17 mouse cellular contexts compared by ENCODE assay signal in genomic region chrX:10251852-10252504, GRCm38 (mm10). TPM values are rescaled to one million over a fixed set of nuclear protein-coding genes. Genes with fewer than 3 reads are reported as not detected.
DNase-seq lines count a peak whose midpoint lies in the region; ATAC-seq and TF ChIP-seq lines count a peak whose summit lies in the region.
"Had no signal": no experiment of that assay in that cellular context is flagged by ENCODE, and none has a peak within 500 bp of the region (broad histone marks: within the 10 kb centered on the region; RNA-seq: fewer than 3 reads in every experiment).

Gene Otc, plus strand, starts transcription at chrX:10252305.

- no peak within 1 kb of the TSS for H3K4me2 ChIP-seq in forebrain, embryonic 15.5 days (replicated peaks)
- no peak within 1 kb of the TSS for H3K4me2 ChIP-seq in forebrain, embryonic 12.5 days
- no peak within 1 kb of the TSS for H3K4me2 ChIP-seq in forebrain, postnatal 0 days (ENCODE audit: low read depth)
- H3K4me2 ChIP-seq in liver, embryonic 14.5 days (ENCODE audit: low read depth): no peak within 1 kb of the TSS; the same call in 1 of the 2 replicates
- H3K4me2 ChIP-seq: embryonic facial prominence, embryonic 13.5 days; midbrain, embryonic 15.5 days; neural tube, embryonic 13.5 days had no signal

- TF ChIP-seq EP300 in liver, embryonic 14.5 days (IDR thresholded peaks at IDR 0.05; ENCODE audit: low read depth): no peak

- DNase-seq in Muller cell, postnatal 12 days (ENCODE audit: inconsistent ontology term): peak; percentile 33
- DNase-seq in forebrain, postnatal 0 days: peak; percentile 15
- no peak for DNase-seq in liver, embryonic 14.5 days (ENCODE audit: low read depth in 3 of 3, low spot score in 3 of 3)
- no peak for DNase-seq in thymus, postnatal 36 days
- DNase-seq: cerebellum, postnatal 36 days; heart, adult 18-20 months; heart, postnatal 14 days; kidney, adult 11 months; kidney, postnatal 36 days; thymus, adult 18-20 months had no signal

- H3K9me3 ChIP-seq in forebrain, embryonic 15.5 days: no peaks in the 10 kb centered on the region
- H3K9me3 ChIP-seq in forebrain, embryonic 12.5 days: no peaks in the 10 kb centered on the region
- no peaks in the 10 kb centered on the region for H3K9me3 ChIP-seq in forebrain, postnatal 0 days (ENCODE audit: low read length)
- H3K9me3 ChIP-seq in liver, embryonic 14.5 days (ENCODE audit: control insufficient read depth, low read length): no peaks in the 10 kb centered on the region
- H3K9me3 ChIP-seq: embryonic facial prominence, embryonic 13.5 days; midbrain, embryonic 15.5 days; neural tube, embryonic 13.5 days had no signal

- H3K27ac ChIP-seq in forebrain, embryonic 15.5 days (replicated peaks): no peak within 1 kb of the TSS
- H3K27ac ChIP-seq in forebrain, embryonic 12.5 days: no peak within 1 kb of the TSS
- no peak within 1 kb of the TSS for H3K27ac ChIP-seq in forebrain, postnatal 0 days (ENCODE audit: low read depth, low read length)
- H3K27ac ChIP-seq in liver, embryonic 14.5 days: no peak within 1 kb of the TSS
- H3K27ac ChIP-seq: embryonic facial prominence, embryonic 13.5 days; midbrain, embryonic 15.5 days; neural tube, embryonic 13.5 days had no signal

- TF ChIP-seq CTCF in forebrain, postnatal 0 days (IDR thresholded peaks at IDR 0.05; ENCODE audit: low read depth): no peak
- no peak for TF ChIP-seq CTCF in liver, embryonic 14.5 days (IDR thresholded peaks at IDR 0.05; ENCODE audit: low read depth)

- peaks cover 3% of the 10 kb centered on the region; the same call in 1 of the 2 replicates for H3K4me1 ChIP-seq in forebrain, embryonic 15.5 days
- no peaks in the 10 kb centered on the region for H3K4me1 ChIP-seq in forebrain, embryonic 12.5 days
- H3K4me1 ChIP-seq in forebrain, postnatal 0 days (ENCODE audit: insufficient read depth): no peaks in the 10 kb centered on the region
- no peaks in the 10 kb centered on the region for H3K4me1 ChIP-seq in liver, embryonic 14.5 days (replicated peaks; ENCODE audit: control insufficient read depth in 2 of 2, insufficient read depth in 2 of 2, low read length in 1 of 2)
- H3K4me1 ChIP-seq: embryonic facial prominence, embryonic 13.5 days; midbrain, embryonic 15.5 days; neural tube, embryonic 13.5 days had no signal

- H3K4me3 ChIP-seq in forebrain, embryonic 15.5 days: no peak within 1 kb of the TSS
- no peak within 1 kb of the TSS for H3K4me3 ChIP-seq in forebrain, embryonic 12.5 days (replicated peaks)
- no peak within 1 kb of the TSS for H3K4me3 ChIP-seq in forebrain, postnatal 0 days (ENCODE audit: low read depth, low read length)
- H3K4me3 ChIP-seq in liver, embryonic 14.5 days (ENCODE audit: insufficient read depth in 1 of 2, low read depth in 2 of 2, low read length in 2 of 2): peak within 1 kb of the TSS in 1 of 2 experiments; percentile 14; a peak in 2 of 4 replicates
- H3K4me3 ChIP-seq: embryonic facial prominence, embryonic 13.5 days; midbrain, embryonic 15.5 days; neural tube, embryonic 13.5 days had no signal

- 41% methylated on average over 2 of the region's 2 CpGs for WGBS in forebrain, embryonic 15.5 days
- WGBS in forebrain, embryonic 12.5 days: 40% methylated on average over 2 of the region's 2 CpGs
- WGBS in forebrain, postnatal 0 days: 49% methylated on average over 2 of the region's 2 CpGs
- WGBS in liver, embryonic 14.5 days (ENCODE audit: insufficient replicate concordance): 43% methylated on average over 2 of the region's 2 CpGs

- H3K36me3 ChIP-seq in forebrain, embryonic 15.5 days: no peaks in the 10 kb centered on the region
- no peaks in the 10 kb centered on the region for H3K36me3 ChIP-seq in forebrain, embryonic 12.5 days (replicated peaks)
- H3K36me3 ChIP-seq in forebrain, postnatal 0 days (ENCODE audit: insufficient read depth): no peaks in the 10 kb centered on the region
- H3K36me3 ChIP-seq in liver, embryonic 14.5 days (replicated peaks; ENCODE audit: control insufficient read depth, insufficient read depth, low read depth): no peaks in the 10 kb centered on the region
- H3K36me3 ChIP-seq: embryonic facial prominence, embryonic 13.5 days; midbrain, embryonic 15.5 days; neural tube, embryonic 13.5 days had no signal

- peak; percentile 72 for ATAC-seq in forebrain, embryonic 15.5 days (replicated peaks)
- ATAC-seq in forebrain, embryonic 12.5 days (ENCODE audit: low FRiP score): no peak
- peak; percentile 51 for ATAC-seq in forebrain, postnatal 0 days
- ATAC-seq in liver, embryonic 14.5 days (ENCODE audit: insufficient read depth): peak; percentile 51; the same call in 1 of the 2 replicates
- ATAC-seq in CD4-positive, CD25-positive, alpha-beta regulatory T cell, adult 4 months: no peak
- ATAC-seq: activated CD4-positive, CD25-positive, alpha-beta regulatory T cell, adult 4 months; midbrain, embryonic 15.5 days had no signal

- H3K9ac ChIP-seq in forebrain, embryonic 15.5 days (replicated peaks): no peak within 1 kb of the TSS
- H3K9ac ChIP-seq in forebrain, embryonic 12.5 days: no peak within 1 kb of the TSS
- no peak within 1 kb of the TSS for H3K9ac ChIP-seq in forebrain, postnatal 0 days
- H3K9ac ChIP-seq in liver, embryonic 14.5 days (replicated peaks): no peak within 1 kb of the TSS
- H3K9ac ChIP-seq: embryonic facial prominence, embryonic 13.5 days; midbrain, embryonic 15.5 days; neural tube, embryonic 13.5 days had no signal

- no peaks in the 10 kb centered on the region for H3K27me3 ChIP-seq in forebrain, embryonic 15.5 days
- no peaks in the 10 kb centered on the region for H3K27me3 ChIP-seq in forebrain, embryonic 12.5 days
- H3K27me3 ChIP-seq in forebrain, postnatal 0 days (ENCODE audit: insufficient read depth, low read length): no peaks in the 10 kb centered on the region
- H3K27me3 ChIP-seq in liver, embryonic 14.5 days (ENCODE audit: control insufficient read depth, insufficient read depth, low read length): no peaks in the 10 kb centered on the region
- H3K27me3 ChIP-seq: embryonic facial prominence, embryonic 13.5 days; midbrain, embryonic 15.5 days; neural tube, embryonic 13.5 days had no signal

RNA-seq across cellular contexts. Expression of gene Otc, which starts in this region (rescaled TPM):
- polyA plus RNA-seq in forebrain, embryonic 15.5 days (2015; fragmentation: Nextera tagmentation; extraction: Ambion mirVana): 0.08 TPM in 1 of 2 replicates, not detected in the other
- not detected in 2 replicates for polyA plus RNA-seq in forebrain, embryonic 12.5 days (2016; fragmentation: Nextera tagmentation; extraction: Ambion mirVana)
- not detected in 2 replicates for total RNA-seq in forebrain, postnatal 0 days (2014; rRNA removed)
- not detected in 2 replicates for polyA plus RNA-seq in forebrain, postnatal 0 days (2015; fragmentation: Nextera tagmentation; extraction: Ambion mirVana)
- polyA plus RNA-seq in liver, embryonic 14.5 days (2012; rRNA removed): 12.3 and 17.7 TPM in 2 replicates
- 36.5 and 42.9 TPM in 2 replicates for polyA plus RNA-seq in liver, embryonic 14.5 days (2014; fragmentation: Nextera tagmentation; extraction: Ambion mirVana)
- polyA plus RNA-seq in CD4-positive, CD25-positive, alpha-beta regulatory T cell, adult 4 months (2017; shearing (Covaris generic)): not detected
- total RNA-seq: heart, adult 18-20 months; heart, postnatal 14 days had no signal
- polyA plus RNA-seq: activated CD4-positive, CD25-positive, alpha-beta regulatory T cell, adult 4 months; embryonic facial prominence, embryonic 13.5 days; midbrain, embryonic 15.5 days; neural tube, embryonic 13.5 days had no signal

Comparison
In these comparisons a context has a peak if more than half of its experiments do, and no peak if none do; other contexts are left out.
1. RNA of gene Otc (polyA plus RNA-seq): 12.3 to 42.9 TPM in liver, embryonic 14.5 days; not detected in CD4-positive, CD25-positive, alpha-beta regulatory T cell, adult 4 months, not detected in forebrain, embryonic 12.5 days, not detected in forebrain, postnatal 0 days and 0.08 TPM in forebrain, embryonic 15.5 days; every median in the first group is over 10 times any median in the second.
2. Peak in ATAC-seq in forebrain, embryonic 15.5 days; RNA of the gene not detected or under 1 TPM.
3. Peak in DNase-seq and ATAC-seq in forebrain, postnatal 0 days; RNA of the gene not detected or under 1 TPM.